Mouse (Mus musculus) limb, embryonic 12.5 days (tissue): ENCODE data around the gene Nomo1. TPM values are rescaled to one million over a fixed set of nuclear protein-coding genes. Genes with fewer than 3 reads are reported as not detected.

Source experiments
- ATAC-seq: fragments of 200-750 bp; cut with Nextera tagmentation; 2 replicates; pipeline ENCODE4 v1.8.0; 2017; ENCODE audit warnings: low read depth, moderate TSS enrichment; ENCODE audit not compliant: insufficient number of reproducible peaks, insufficient read depth, low FRiP score, low TSS enrichment
- H3K27ac ChIP-seq: fragments of 300-500 bp; sonication (generic); 2 replicates; pipeline ENCODE4 v1.5.1; 2016; ENCODE audit warnings: mild to moderate bottlenecking, moderate library complexity
- H3K27me3 ChIP-seq: fragments of 300-500 bp; sonication (generic); 2 replicates; pipeline ENCODE4 v1.6.1; 2016; ENCODE audit warnings: mild to moderate bottlenecking, moderate library complexity
- H3K36me3 ChIP-seq: fragments of 300-500 bp; sonication (generic); 2 replicates; pipeline ENCODE4 v1.6.1; 2016; ENCODE audit warnings: mild to moderate bottlenecking, moderate library complexity
- H3K4me1 ChIP-seq: fragments of 300-500 bp; sonication (generic); replicated peaks from 2 replicates; pipeline ENCODE4 v1.6.1; 2016
- H3K4me2 ChIP-seq: fragments of 300-500 bp; sonication (generic); 2 replicates; pipeline ENCODE4 v1.6.1; 2016; ENCODE audit warnings: mild to moderate bottlenecking, moderate library complexity
- H3K4me3 ChIP-seq: fragments of 300-500 bp; sonication (generic); replicated peaks from 2 replicates; pipeline ENCODE4 v1.5.1; 2016; ENCODE audit warnings: mild to moderate bottlenecking
- H3K9ac ChIP-seq: fragments of 300-500 bp; sonication (generic); replicated peaks from 2 replicates; pipeline ENCODE4 v1.6.1; 2016; ENCODE audit warnings: mild to moderate bottlenecking, moderate library complexity
- H3K9me3 ChIP-seq: fragments of 300-500 bp; sonication (generic); 2 replicates; pipeline ENCODE4 v1.6.1; 2016; ENCODE audit warnings: mild to moderate bottlenecking, moderate library complexity
- WGBS: fragments of 180-500 bp; shearing (Covaris S2); methylation state at CpG from one replicate; pipeline ENCODE4 v1.1.7; 2016; 5-methylcytosine and 5-hydroxymethylcytosine counted together
- polyA plus RNA-seq: library from polyadenylated mRNA; unstranded; fragments of >200 nt; fragmentation: Nextera tagmentation; extraction: Ambion mirVana; gene quantifications from 2 replicates; pipeline ENCODE4 v1.2.1, GENCODE M21; 2016

Nomo1 gene
- polyA plus RNA-seq, 1 experiment from 2014 or later, result 22.3 TPM

GRCm38 (mm10) chr7:46124460-46124859, 91.0 kb downstream of the Nomo1 start:
- Histone ChIP-seq H3K9me3 (peaks cover 7% of the 10 kb centered on the region; the same call in 1 of the 2 replicates), H3K27ac (no peak overlapping the region), H3K9ac (no peak overlapping the region), H3K36me3 (no peaks in the 10 kb centered on the region), H3K27me3 (no peaks in the 10 kb centered on the region), H3K4me3 (no peak overlapping the region), H3K4me1 (peaks cover 5% of the 10 kb centered on the region; the same call in 1 of the 2 replicates), H3K4me2 (no peak overlapping the region)
- no peak for ATAC-seq
- WGBS, result 74% methylated on average over 6 of the region's 6 CpGs

GRCm38 (mm10) chr7:46125340-46125739, 91.8 kb downstream of the Nomo1 start:
- ATAC-seq, result no peak
- no peak overlapping the region for H3K4me2 ChIP-seq
- no peak overlapping the region for H3K27ac ChIP-seq
- H3K4me3 ChIP-seq, result no peak overlapping the region
- H3K4me1 ChIP-seq, result peaks cover 8% of the 10 kb centered on the region; the same call in 1 of the 2 replicates
- H3K9me3 ChIP-seq, result peaks cover 7% of the 10 kb centered on the region; the same call in 1 of the 2 replicates
- H3K27me3 ChIP-seq, result no peaks in the 10 kb centered on the region
- no peak overlapping the region for H3K9ac ChIP-seq
- H3K36me3 ChIP-seq, result no peaks in the 10 kb centered on the region
- 90% methylated on average over 11 of the region's 11 CpGs for WGBS

GRCm38 (mm10) chr7:46128196-46128595, 94.7 kb downstream of the Nomo1 start:
- Histone ChIP-seq H3K9me3 (no peaks in the 10 kb centered on the region), H3K27ac (no peak overlapping the region), H3K4me2 (no peak overlapping the region), H3K4me1 (peaks cover 13% of the 10 kb centered on the region; the same call in 1 of the 2 replicates), H3K27me3 (0 out of 2 replicates have a peak, but pooled peaks cover 4% of the 10 kb centered on the region), H3K4me3 (no peak overlapping the region), H3K9ac (no peak overlapping the region), H3K36me3 (no peaks in the 10 kb centered on the region)
- ATAC-seq, result no peak
- 26% methylated on average over 7 of the region's 7 CpGs for WGBS

- Histone ChIP-seq H3K9me3 (no peaks in the 10 kb centered on the region), H3K27me3 (0 out of 2 replicates have a peak, but pooled peaks cover 4% of the 10 kb centered on the region), H3K4me2 (no peak overlapping the region), H3K27ac (no peak overlapping the region), H3K4me3 (no peak overlapping the region), H3K9ac (no peak overlapping the region), H3K36me3 (no peaks in the 10 kb centered on the region), H3K4me1 (peaks cover 22% of the 10 kb centered on the region)
- no peak for ATAC-seq
- 43% methylated on average over 7 of the region's 7 CpGs for WGBS
Measured at GRCm38 (mm10) chr7:46129463-46130179, 96.1 kb downstream of the Nomo1 start.

- WGBS, result 63% methylated on average over 7 of the region's 7 CpGs
- no peak overlapping the region for H3K4me2 ChIP-seq
- no peak overlapping the region for H3K4me3 ChIP-seq
- no peak overlapping the region for H3K27ac ChIP-seq
- no peaks in the 10 kb centered on the region for H3K36me3 ChIP-seq
- no peaks in the 10 kb centered on the region for H3K9me3 ChIP-seq
- no peak overlapping the region for H3K9ac ChIP-seq
- ATAC-seq, result no peak
- peaks cover 25% of the 10 kb centered on the region for H3K4me1 ChIP-seq
- peaks cover 11% of the 10 kb centered on the region; the same call in 1 of the 2 replicates for H3K27me3 ChIP-seq
Measured at GRCm38 (mm10) chr7:46130723-46131122, 97.2 kb downstream of the Nomo1 start.

GRCm38 (mm10) chr7:46131266-46131665, 97.8 kb downstream of the Nomo1 start:
- peaks cover 25% of the 10 kb centered on the region for H3K4me1 ChIP-seq
- 25% methylated on average over 3 of the region's 3 CpGs for WGBS

GRCm38 (mm10) chr7:46131806-46132205, 98.3 kb downstream of the Nomo1 start:
- H3K9ac ChIP-seq, result no peak overlapping the region
- peaks cover 25% of the 10 kb centered on the region for H3K4me1 ChIP-seq
- H3K27me3 ChIP-seq, result peaks cover 11% of the 10 kb centered on the region; the same call in 1 of the 2 replicates
- H3K36me3 ChIP-seq, result no peaks in the 10 kb centered on the region
- no peak overlapping the region for H3K27ac ChIP-seq
- H3K4me2 ChIP-seq, result no peak overlapping the region
- ATAC-seq, result no peak
- no peak overlapping the region for H3K4me3 ChIP-seq
- 74% methylated on average over 8 of the region's 8 CpGs for WGBS
- no peaks in the 10 kb centered on the region for H3K9me3 ChIP-seq

More at GRCm38 (mm10) chr7:46131266-46131665, 97.8 kb downstream of the Nomo1 start:
- Histone ChIP-seq H3K4me2 (no peak overlapping the region), H3K27me3 (peaks cover 11% of the 10 kb centered on the region; the same call in 1 of the 2 replicates), H3K27ac (no peak overlapping the region), H3K9ac (no peak overlapping the region), H3K36me3 (no peaks in the 10 kb centered on the region), H3K9me3 (no peaks in the 10 kb centered on the region), H3K4me3 (no peak overlapping the region)
- no peak for ATAC-seq

GRCm38 (mm10) chr7:46132229-46132628, 98.7 kb downstream of the Nomo1 start:
- Histone ChIP-seq H3K27me3 (peaks cover 11% of the 10 kb centered on the region; the same call in 1 of the 2 replicates), H3K27ac (no peak overlapping the region), H3K9ac (no peak overlapping the region), H3K36me3 (no peaks in the 10 kb centered on the region), H3K9me3 (no peaks in the 10 kb centered on the region), H3K4me1 (peaks cover 25% of the 10 kb centered on the region), H3K4me3 (no peak overlapping the region), H3K4me2 (no peak overlapping the region)
- 92% methylated on average over 12 of the region's 12 CpGs for WGBS
- no peak for ATAC-seq

Other genes with a start within 250 kb of the Nomo1 start
- 3.4 and 4.9 TPM in 2 replicates for gene Lmtk3, start 250.0 kb upstream of the Nomo1 start, polyA plus RNA-seq
- 1.6 and 1.9 TPM in 2 replicates for gene Sult2b1, start 249.0 kb upstream of the Nomo1 start, polyA plus RNA-seq
- gene Cyth2, start 219.1 kb upstream of the Nomo1 start, polyA plus RNA-seq, result 171 and 175 TPM in 2 replicates
- gene Kcnj14, start 208.9 kb upstream of the Nomo1 start, polyA plus RNA-seq, result 1.6 and 2.2 TPM in 2 replicates
- 75.4 and 78.0 TPM in 2 replicates for gene Grwd1, start 202.8 kb upstream of the Nomo1 start, polyA plus RNA-seq
- 50.0 and 65.6 TPM in 2 replicates for gene Kdelr1, start 160.9 kb upstream of the Nomo1 start, polyA plus RNA-seq
- gene Grin2d, start 155.3 kb upstream of the Nomo1 start, polyA plus RNA-seq, result 0.35 and 0.37 TPM in 2 replicates
- gene Syngr4, start 137.0 kb upstream of the Nomo1 start, polyA plus RNA-seq, result 0.41 and 0.65 TPM in 2 replicates
- 5.0 and 6.0 TPM in 2 replicates for gene Tmem143, start 136.8 kb upstream of the Nomo1 start, polyA plus RNA-seq
- 58.4 and 59.0 TPM in 2 replicates for gene Emp3, start 112.3 kb upstream of the Nomo1 start, polyA plus RNA-seq
- 4.3 and 5.2 TPM in 2 replicates for gene Ccdc114, start 109.6 kb upstream of the Nomo1 start, polyA plus RNA-seq
- 0.26 and 0.42 TPM in 2 replicates for gene Abcc6, start 3.4 kb upstream of the Nomo1 start, polyA plus RNA-seq
- gene Kcnj11, start 67.1 kb downstream of the Nomo1 start, polyA plus RNA-seq, result 0.09 and 0.30 TPM in 2 replicates
- gene Abcc8, start 146.3 kb downstream of the Nomo1 start, polyA plus RNA-seq, result 0.70 and 1.4 TPM in 2 replicates
- 2.5 and 3.1 TPM in 2 replicates for gene Ush1c, start 204.8 kb downstream of the Nomo1 start, polyA plus RNA-seq
- 0.16 and 0.22 TPM in 2 replicates for gene Otog, start 207.3 kb downstream of the Nomo1 start, polyA plus RNA-seq